Mouse (Mus musculus): ENCODE results near the gene Paqr8. TPM values are rescaled to one million over a fixed set of nuclear protein-coding genes. Genes with fewer than 3 reads are reported as not detected.

Gene Paqr8
- polyA plus RNA-seq (2012; rRNA removed), result 79.4 and 85.9 TPM in 2 replicates

DNA sequence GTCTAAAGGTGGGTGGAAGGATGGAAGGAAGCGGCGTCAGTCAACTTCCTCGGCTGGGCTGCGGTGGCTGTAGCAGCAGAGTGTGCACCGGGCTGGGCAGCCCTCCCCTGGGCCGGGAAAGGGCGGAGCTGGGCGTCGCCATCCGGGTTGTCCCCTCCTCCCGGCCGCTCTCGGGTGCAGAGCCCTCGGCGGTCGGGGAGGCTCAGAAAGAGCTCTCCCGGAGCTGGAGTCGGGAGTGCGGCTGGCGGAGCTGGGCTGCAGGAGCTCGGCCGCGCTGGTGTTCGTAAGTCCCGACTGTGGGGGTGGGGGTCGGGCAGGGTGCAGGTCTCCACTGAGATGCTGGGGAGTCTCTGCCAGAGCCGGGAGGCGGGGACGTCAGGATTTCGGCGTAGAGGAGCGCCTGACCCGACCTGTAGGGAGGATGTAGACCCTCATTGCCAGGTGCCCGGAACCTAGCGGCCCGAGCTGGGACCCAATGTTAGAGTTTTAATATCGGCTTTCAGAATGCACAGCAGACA lies at the start of gene Paqr8:
Gene Paqr8, plus strand, starts transcription at position 203 of the 518 bp plus-strand sequence.
- Histone ChIP-seq H3K4me1 (ENCODE audit: control insufficient read depth, insufficient read depth, low read length) (peaks cover 2% of the 10 kb centered on the region; the same call in 1 of the 2 replicates), H3K27ac (ENCODE audit: insufficient read depth, low read length) (peak within 1 kb of the TSS; percentile 80), H3K4me3 (ENCODE audit: insufficient read depth, low read length) (peak within 1 kb of the TSS; percentile 85)
- TF ChIP-seq POLR2A (IDR thresholded peaks at IDR 0.05; ENCODE audit: extremely low read depth, insufficient read depth, low read length), result peak; percentile 90
- TF ChIP-seq CTCF (IDR thresholded peaks at IDR 0.05; ENCODE audit: extremely low read depth, insufficient read depth, low read length), result no peak

DNA sequence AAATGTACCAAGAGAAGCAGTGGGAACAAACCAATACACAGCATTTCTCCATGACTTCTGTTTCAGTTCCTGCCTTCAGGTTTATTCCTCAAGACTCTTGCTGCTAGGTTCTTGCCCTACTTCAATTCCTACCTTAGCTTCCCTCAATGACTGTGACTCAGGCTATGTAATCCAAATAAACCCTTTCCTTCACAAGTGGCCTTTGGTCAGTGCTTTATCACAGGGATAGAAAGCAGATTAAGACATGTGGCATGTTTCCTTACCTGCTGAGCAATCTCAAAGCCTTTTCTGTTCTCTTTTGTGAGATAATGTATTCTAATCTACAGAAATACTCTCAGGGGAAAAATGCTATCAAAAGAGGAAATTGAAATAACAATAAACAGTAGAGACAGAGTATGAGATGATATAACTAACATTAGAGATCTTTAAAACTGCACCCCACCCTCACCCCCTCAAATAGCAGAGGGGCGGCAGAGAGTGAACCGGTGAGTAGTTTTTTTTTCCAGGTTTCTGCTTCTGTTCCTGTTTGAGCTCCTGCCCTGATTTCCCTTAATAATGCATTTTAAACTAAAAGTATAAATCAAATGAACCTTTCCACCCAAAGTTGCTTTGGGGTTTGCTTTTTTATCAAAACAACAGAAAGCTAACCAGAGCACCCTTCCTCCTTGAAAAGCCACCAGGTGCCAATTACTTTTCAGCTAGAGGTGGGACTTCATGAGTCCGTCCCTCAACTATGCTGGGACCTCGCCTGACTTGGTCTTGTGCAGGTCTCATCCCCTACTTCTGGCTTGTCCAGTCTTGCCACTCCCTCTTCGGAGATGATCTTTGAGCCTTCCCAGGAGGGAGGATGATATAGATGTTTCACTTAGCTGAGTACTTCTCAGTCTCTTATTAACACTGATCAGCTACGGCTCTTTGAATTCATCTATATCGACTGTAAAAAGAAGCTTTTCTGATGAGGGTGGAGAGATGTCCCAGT lies 33.2 kb upstream of the Paqr8 start:
- H3K4me3 ChIP-seq (ENCODE audit: insufficient read depth, low read length), result no peak overlapping the region

DNA sequence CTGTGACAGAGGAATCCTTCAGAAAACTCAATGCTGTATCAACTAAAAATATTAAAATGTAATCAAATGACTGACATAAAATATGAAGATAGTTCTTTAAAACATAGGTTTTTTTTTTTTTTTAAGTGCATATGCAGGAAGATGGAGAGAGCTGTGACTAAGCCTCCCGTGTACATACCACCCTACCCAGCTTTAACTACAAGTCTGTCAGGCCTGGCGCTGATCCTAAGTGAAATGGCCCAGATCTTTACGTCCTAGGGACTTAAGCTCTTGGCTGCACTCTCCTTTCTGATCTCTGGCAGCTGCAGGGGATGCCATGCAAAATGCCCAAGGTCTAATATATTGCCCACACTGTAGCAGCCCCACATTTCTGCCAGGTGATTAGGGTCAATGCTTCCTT lies 29.6 kb upstream of the Paqr8 start:
- Histone ChIP-seq H3K27ac (ENCODE audit: insufficient read depth, low read length) (no peak overlapping the region), H3K4me3 (ENCODE audit: insufficient read depth, low read length) (no peak overlapping the region), H3K4me1 (ENCODE audit: control insufficient read depth, insufficient read depth, low read length) (no peaks in the 10 kb centered on the region)
- TF ChIP-seq POLR2A (IDR thresholded peaks at IDR 0.05; ENCODE audit: extremely low read depth, insufficient read depth, low read length) (no peak), CTCF (IDR thresholded peaks at IDR 0.05; ENCODE audit: extremely low read depth, insufficient read depth, low read length) (no peak)

More for the DNA sequence above, 33.2 kb upstream of the Paqr8 start:
- H3K27ac ChIP-seq (ENCODE audit: insufficient read depth, low read length), result no peak overlapping the region
- H3K4me1 ChIP-seq (ENCODE audit: control insufficient read depth, insufficient read depth, low read length), result no peaks in the 10 kb centered on the region
- TF ChIP-seq POLR2A (IDR thresholded peaks at IDR 0.05; ENCODE audit: extremely low read depth, insufficient read depth, low read length) (no peak), CTCF (IDR thresholded peaks at IDR 0.05; ENCODE audit: extremely low read depth, insufficient read depth, low read length) (no peak)

DNA sequence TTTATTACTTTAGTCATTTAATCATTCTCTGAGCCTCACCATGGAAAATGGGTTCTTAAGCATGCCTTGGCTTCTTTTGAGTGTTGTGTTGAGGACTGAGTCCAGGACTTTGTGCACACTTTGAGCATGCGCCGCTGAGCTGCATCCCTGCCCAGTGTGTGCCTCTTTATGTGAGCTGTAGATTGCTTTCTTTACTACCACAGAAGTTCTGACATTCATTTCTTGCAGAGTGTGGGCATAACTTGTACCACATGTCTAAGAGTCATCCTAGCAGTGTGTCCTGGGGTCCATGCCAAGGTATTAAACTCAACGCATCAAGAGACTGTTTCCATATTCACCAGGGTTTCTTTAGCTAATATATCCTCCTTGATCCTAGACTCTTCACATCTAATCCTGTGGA lies 28.5 kb upstream of the Paqr8 start:
- Histone ChIP-seq H3K4me1 (ENCODE audit: control insufficient read depth, insufficient read depth, low read length) (no peaks in the 10 kb centered on the region), H3K27ac (ENCODE audit: insufficient read depth, low read length) (no peak overlapping the region), H3K4me3 (ENCODE audit: insufficient read depth, low read length) (no peak overlapping the region)
- no peak for TF ChIP-seq CTCF (IDR thresholded peaks at IDR 0.05; ENCODE audit: extremely low read depth, insufficient read depth, low read length)
- no peak for TF ChIP-seq POLR2A (IDR thresholded peaks at IDR 0.05; ENCODE audit: extremely low read depth, insufficient read depth, low read length)

DNA sequence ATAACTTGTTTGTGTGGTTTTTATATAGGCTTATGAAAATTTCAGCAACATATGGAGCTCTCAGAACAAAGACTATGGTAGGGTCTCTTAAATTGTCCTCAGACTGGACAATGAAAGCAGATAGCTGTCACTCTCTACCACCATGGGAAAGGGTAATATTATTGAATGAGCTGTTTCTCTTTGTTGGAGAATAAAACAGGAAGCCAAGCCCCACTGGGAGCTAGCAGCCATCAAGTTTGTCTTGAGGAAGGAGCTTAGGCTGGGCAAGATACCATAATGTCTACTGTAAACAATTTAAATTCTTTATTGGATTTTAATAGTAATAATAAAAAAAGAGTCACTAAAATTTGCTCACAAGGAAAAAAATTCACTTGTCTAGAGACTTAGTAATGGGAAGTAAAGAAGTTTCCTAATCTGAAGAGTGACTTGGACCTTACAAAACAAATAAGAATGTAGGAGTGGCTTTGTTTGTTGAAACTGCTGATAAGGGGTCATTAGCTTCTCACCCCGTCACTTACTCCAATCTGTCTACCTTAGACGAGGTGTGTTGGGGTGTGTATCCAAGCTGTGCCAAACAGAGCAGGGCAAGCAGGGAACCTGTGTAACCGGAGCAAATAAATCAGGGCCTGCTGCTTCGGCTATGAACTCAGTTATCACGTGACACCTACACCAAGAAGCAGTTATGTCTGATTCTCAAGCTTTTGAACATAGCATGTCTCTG lies 26.8 kb upstream of the Paqr8 start:
- H3K4me1 ChIP-seq (ENCODE audit: control insufficient read depth, insufficient read depth, low read length), result no peaks in the 10 kb centered on the region
- no peak overlapping the region for H3K27ac ChIP-seq (ENCODE audit: insufficient read depth, low read length)
- H3K4me3 ChIP-seq (ENCODE audit: insufficient read depth, low read length), result no peak overlapping the region
- TF ChIP-seq CTCF (IDR thresholded peaks at IDR 0.05; ENCODE audit: extremely low read depth, insufficient read depth, low read length), result no peak
- TF ChIP-seq POLR2A (IDR thresholded peaks at IDR 0.05; ENCODE audit: extremely low read depth, insufficient read depth, low read length), result no peak

DNA sequence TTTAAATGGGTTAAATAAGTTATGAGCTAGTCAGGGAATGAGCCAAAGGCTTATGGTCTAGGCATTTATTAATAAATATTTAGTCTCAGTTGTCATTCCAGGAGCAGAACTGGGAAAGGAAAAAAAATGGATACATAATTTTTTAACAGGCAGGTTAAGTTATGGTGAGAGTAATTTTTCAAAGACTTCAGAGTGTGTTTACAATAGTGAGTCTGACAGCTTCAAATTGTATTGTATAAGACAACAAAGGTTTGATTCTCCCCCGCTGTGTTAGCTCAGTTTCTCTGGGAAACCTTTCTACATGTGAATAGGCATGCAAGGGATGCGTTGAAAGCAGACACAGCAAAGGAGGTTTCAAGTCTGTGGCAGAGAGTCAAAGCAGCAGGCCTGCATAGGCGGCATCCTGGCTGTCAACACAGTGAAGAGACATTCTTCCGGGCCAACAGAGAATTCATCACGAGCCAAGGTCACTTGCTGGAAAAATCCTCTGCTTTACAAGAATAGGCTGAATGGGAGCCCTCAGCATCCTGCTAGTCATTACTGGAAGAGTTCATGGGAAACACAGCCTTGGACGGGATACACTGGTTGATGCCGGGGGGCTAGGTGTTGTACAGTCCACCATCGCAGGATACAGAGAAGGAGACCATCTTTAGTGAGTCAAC lies 23.0 kb upstream of the Paqr8 start:
- Histone ChIP-seq H3K4me1 (ENCODE audit: control insufficient read depth, insufficient read depth, low read length) (no peaks in the 10 kb centered on the region), H3K27ac (ENCODE audit: insufficient read depth, low read length) (no peak overlapping the region)
- TF ChIP-seq POLR2A (IDR thresholded peaks at IDR 0.05; ENCODE audit: extremely low read depth, insufficient read depth, low read length) (no peak), CTCF (IDR thresholded peaks at IDR 0.05; ENCODE audit: extremely low read depth, insufficient read depth, low read length) (no peak)

DNA sequence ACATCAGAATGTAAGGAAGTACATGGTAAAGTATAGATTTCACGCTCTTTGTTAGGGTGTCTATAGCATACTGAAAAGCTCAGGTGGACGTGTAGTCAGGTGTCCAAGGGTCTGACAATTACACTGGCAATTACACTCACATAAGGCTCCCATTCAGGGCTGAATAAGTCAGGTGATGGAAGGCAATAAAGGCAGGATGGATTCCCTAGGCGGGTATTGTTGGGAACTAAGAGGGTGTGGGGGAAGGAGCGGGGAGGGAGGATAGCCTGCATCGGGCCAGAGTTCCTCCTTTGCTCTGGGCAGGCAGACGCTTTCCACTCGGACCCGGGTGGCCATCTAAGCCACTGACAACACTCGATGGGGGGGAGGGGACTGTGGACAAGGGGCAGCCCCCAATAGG lies 22.4 kb upstream of the Paqr8 start:
- no peak overlapping the region for H3K4me3 ChIP-seq (ENCODE audit: insufficient read depth, low read length)
- H3K4me1 ChIP-seq (ENCODE audit: control insufficient read depth, insufficient read depth, low read length), result no peaks in the 10 kb centered on the region
- H3K27ac ChIP-seq (ENCODE audit: insufficient read depth, low read length), result no peak overlapping the region
- TF ChIP-seq CTCF (IDR thresholded peaks at IDR 0.05; ENCODE audit: extremely low read depth, insufficient read depth, low read length), result no peak
- no peak for TF ChIP-seq POLR2A (IDR thresholded peaks at IDR 0.05; ENCODE audit: extremely low read depth, insufficient read depth, low read length)

More for the DNA sequence above, 23.0 kb upstream of the Paqr8 start:
- no peak overlapping the region for H3K4me3 ChIP-seq (ENCODE audit: insufficient read depth, low read length)

DNA sequence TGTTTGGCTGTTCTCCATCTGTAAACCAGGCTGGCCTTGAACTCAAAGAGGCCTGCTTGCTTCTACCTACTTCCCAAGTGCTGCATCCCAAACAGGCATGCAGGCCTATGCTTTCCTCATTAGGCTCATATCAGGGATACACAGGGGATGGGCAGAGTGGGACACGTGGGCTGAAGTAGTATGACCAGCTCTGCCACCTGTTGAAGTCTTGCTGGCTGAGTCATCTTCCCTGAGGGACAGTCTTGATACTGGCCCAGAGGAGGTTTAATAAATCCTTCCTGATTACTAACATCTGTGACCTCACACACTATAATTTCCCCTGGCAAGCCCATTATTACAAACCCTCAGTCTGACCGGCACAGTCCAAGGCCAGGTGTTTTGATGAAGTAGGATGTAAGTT lies 19.5 kb upstream of the Paqr8 start:
- H3K4me3 ChIP-seq (ENCODE audit: insufficient read depth, low read length), result no peak overlapping the region
- no peak overlapping the region for H3K27ac ChIP-seq (ENCODE audit: insufficient read depth, low read length)
- no peaks in the 10 kb centered on the region for H3K4me1 ChIP-seq (ENCODE audit: control insufficient read depth, insufficient read depth, low read length)
- TF ChIP-seq CTCF (IDR thresholded peaks at IDR 0.05; ENCODE audit: extremely low read depth, insufficient read depth, low read length) (no peak), POLR2A (IDR thresholded peaks at IDR 0.05; ENCODE audit: extremely low read depth, insufficient read depth, low read length) (no peak)

DNA sequence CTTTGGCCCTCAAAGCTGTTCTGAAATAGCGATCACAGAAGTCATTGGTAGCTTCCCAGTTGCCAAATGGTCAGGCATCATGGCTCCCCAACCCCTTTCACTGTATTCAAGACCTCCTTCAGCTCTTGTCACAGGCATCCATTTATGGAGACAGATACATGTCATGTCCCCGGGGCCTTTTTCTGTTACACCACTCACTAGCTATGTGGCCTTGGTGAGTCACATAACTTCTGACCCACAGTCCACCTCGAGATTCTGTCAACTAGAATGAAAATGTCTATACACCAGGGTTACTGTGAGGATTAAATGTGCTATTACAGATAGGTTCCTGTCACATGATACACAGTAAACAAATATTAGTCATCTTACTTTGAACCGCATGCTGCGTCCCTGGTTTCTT lies 17.9 kb upstream of the Paqr8 start:
- Histone ChIP-seq H3K27ac (ENCODE audit: insufficient read depth, low read length) (no peak overlapping the region), H3K4me1 (ENCODE audit: control insufficient read depth, insufficient read depth, low read length) (no peaks in the 10 kb centered on the region), H3K4me3 (ENCODE audit: insufficient read depth, low read length) (no peak overlapping the region)
- TF ChIP-seq CTCF (IDR thresholded peaks at IDR 0.05; ENCODE audit: extremely low read depth, insufficient read depth, low read length) (no peak), POLR2A (IDR thresholded peaks at IDR 0.05; ENCODE audit: extremely low read depth, insufficient read depth, low read length) (no peak)

All from cortical plate, adult 2 months (tissue).